Mouse (Mus musculus) lung, postnatal 14 days (tissue): ENCODE measurements at regions not wholly inside any gene's neighbourhood (a gene's known extent, or its start where the extent isn't known, plus 50 kb on each side); places are given as distances from the start of the nearest gene placed in this dataset.

Source experiments
- DNase-seq: peaks from one replicate; pipeline ENCODE4 v3.0.0; 2021

DNA sequence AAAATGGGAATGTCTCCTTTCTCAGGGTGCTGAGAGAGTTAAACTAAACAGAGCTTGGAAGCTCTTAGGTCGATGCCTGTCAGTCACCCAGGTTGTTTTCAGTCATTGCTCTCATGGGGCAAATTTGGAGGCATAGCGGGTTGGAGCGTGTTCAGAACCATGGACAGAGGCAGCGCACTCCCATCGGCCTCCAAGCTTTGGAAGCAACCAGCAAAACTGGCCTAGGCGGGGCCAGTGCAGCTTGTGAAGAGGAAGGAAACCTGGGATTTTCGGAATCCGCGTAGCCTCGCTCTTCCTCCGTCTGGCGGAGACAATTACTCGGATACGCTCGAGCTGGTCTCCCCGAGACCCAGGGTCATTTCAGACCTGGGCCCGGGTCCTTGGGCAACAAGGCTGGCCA lies 63.4 kb upstream of the Pax2 start:
- peak; percentile 71 for DNase-seq

DNA sequence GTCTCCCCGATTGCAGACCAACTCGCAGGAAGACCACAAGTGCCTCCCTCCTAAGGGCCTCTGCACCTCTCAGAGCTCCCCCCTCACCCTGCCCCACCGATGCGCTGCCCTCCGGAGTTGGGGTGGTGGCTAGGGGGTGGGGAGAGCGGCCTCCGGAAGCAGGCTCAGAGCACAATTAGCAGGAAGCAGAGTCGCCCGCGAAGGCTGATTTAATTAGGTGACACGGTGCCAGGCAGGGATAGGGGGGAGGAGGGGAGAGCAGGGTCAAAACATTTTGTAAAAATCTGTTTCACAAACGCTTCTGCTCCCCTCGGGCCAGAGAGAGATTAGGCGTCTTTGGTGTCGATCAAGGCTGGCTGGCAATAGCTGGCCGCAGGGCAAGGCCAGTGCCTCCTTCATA lies 63.0 kb upstream of the Pax2 start:
- DNase-seq, result no peak

- no peak for DNase-seq
Observed at GRCm38 (mm10) chr19:44695331-44695730, 60.5 kb upstream of the Pax2 start.

GRCm38 (mm10) chr19:44696059-44696712 lies 59.7 kb upstream of the Pax2 start:
- DNase-seq, result no peak

GRCm38 (mm10) chr19:44696773-44697172 lies 59.1 kb upstream of the Pax2 start:
- DNase-seq, result no peak

GRCm38 (mm10) chr19:44698382-44699256 lies 57.2 kb upstream of the Pax2 start:
- no peak for DNase-seq
